Mouse (Mus musculus): ENCODE data around the gene Prkd1. TPM values are rescaled to one million over a fixed set of nuclear protein-coding genes. Genes with fewer than 3 reads are reported as not detected.

Gene Prkd1
- polyA plus RNA-seq, 1 experiment from 2014 or later: 6.3 TPM

DNA sequence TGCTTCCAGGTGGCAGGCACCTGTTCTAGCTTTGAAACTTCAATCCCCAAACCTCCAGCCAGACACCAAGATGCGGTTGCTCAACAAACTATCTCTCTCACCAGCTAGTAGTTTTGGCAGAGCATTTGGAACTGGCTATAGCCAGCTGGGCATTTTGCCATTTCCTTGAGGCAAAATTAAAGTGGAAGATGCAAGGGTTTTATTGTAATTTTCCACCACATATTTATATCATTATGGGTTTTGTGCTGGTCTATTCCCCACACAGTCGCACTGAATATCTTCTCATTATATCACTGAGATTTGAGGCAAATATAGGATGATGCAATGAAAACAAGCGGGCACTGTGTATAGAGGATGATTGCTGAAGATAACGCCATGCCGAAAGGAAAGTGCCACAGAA lies 102.5 kb downstream of the Prkd1 start:
- ATAC-seq (ENCODE audit: insufficient read depth, low FRiP score, low read depth): no peak
- no peak overlapping the region for H3K27ac ChIP-seq
- H3K9me3 ChIP-seq: no peaks in the 10 kb centered on the region
- no peak overlapping the region for H3K4me2 ChIP-seq
- no peaks in the 10 kb centered on the region for H3K27me3 ChIP-seq (replicated peaks)
- no peak overlapping the region for H3K9ac ChIP-seq
- peaks cover 4% of the 10 kb centered on the region; the same call in 1 of the 2 replicates for H3K4me1 ChIP-seq
- H3K36me3 ChIP-seq: no peaks in the 10 kb centered on the region
- no peak overlapping the region for H3K4me3 ChIP-seq (replicated peaks)
- WGBS: 79% methylated on average over 5 of the region's 5 CpGs

GRCm38 (mm10) chr12:50545610-50545919 lies 103.3 kb downstream of the Prkd1 start:
- Histone ChIP-seq H3K4me2 (no peak overlapping the region), H3K4me1 (peaks cover 4% of the 10 kb centered on the region; the same call in 1 of the 2 replicates), H3K27me3 (replicated peaks) (no peaks in the 10 kb centered on the region), H3K27ac (no peak overlapping the region), H3K4me3 (replicated peaks) (no peak overlapping the region), H3K9ac (no peak overlapping the region), H3K36me3 (no peaks in the 10 kb centered on the region), H3K9me3 (no peaks in the 10 kb centered on the region)
- no peak for ATAC-seq (ENCODE audit: insufficient read depth, low FRiP score, low read depth)
- 56% methylated on average over 5 of the region's 5 CpGs for WGBS

GRCm38 (mm10) chr12:50544855-50545609 lies 103.9 kb downstream of the Prkd1 start:
- Histone ChIP-seq H3K9ac (no peak overlapping the region), H3K4me1 (peaks cover 4% of the 10 kb centered on the region; the same call in 1 of the 2 replicates), H3K27ac (no peak overlapping the region), H3K36me3 (no peaks in the 10 kb centered on the region), H3K4me2 (no peak overlapping the region), H3K4me3 (replicated peaks) (no peak overlapping the region), H3K9me3 (no peaks in the 10 kb centered on the region), H3K27me3 (replicated peaks) (no peaks in the 10 kb centered on the region)
- ATAC-seq (ENCODE audit: insufficient read depth, low FRiP score, low read depth): no peak
- 36% methylated on average over 8 of the region's 8 CpGs for WGBS

GRCm38 (mm10) chr12:50540793-50541192 lies 108.1 kb downstream of the Prkd1 start:
- H3K27ac ChIP-seq: no peak overlapping the region
- no peaks in the 10 kb centered on the region for H3K27me3 ChIP-seq (replicated peaks)
- no peak overlapping the region for H3K4me2 ChIP-seq
- H3K4me3 ChIP-seq (replicated peaks): no peak overlapping the region
- no peaks in the 10 kb centered on the region for H3K36me3 ChIP-seq
- 52% methylated on average over 5 of the region's 5 CpGs for WGBS
- H3K4me1 ChIP-seq: peaks cover 4% of the 10 kb centered on the region; the same call in 1 of the 2 replicates
- H3K9me3 ChIP-seq: no peaks in the 10 kb centered on the region
- H3K9ac ChIP-seq: no peak overlapping the region
- ATAC-seq (ENCODE audit: insufficient read depth, low FRiP score, low read depth): no peak

DNA sequence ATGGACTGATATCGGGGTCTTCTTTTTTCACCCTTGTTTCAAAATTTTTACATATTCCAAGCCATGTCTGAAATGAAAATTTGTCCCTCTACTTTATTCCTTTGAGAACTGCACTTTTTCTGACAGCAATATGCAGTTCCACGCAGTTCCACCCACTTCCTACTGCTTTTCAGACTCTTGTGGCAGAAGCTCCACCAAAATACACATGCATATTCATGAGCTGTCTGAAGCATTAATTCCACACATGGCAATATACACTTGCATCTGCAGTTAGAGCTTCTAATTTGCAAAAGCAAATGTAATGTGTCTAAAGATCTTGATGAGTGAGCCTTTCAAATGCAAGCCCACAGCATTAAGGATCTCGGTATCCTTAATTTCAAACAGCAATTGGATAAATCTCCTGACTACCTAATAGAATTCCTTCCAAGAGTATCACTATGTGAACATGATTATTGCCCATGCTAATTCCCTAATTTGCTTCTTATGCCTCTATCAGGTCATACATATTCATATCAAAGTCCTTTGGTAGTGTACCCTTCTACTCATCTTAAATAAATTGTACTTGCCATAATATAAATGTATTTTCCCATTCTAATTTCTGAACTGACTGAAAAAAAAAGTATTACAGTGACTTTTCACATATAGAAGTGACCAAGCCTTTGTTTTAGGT lies 110.5 kb downstream of the Prkd1 start:
- Histone ChIP-seq H3K9ac (no peak overlapping the region), H3K4me3 (replicated peaks) (no peak overlapping the region), H3K4me2 (no peak overlapping the region), H3K4me1 (no peaks in the 10 kb centered on the region), H3K27ac (no peak overlapping the region), H3K9me3 (no peaks in the 10 kb centered on the region), H3K36me3 (no peaks in the 10 kb centered on the region), H3K27me3 (replicated peaks) (no peaks in the 10 kb centered on the region)
- no peak for ATAC-seq (ENCODE audit: insufficient read depth, low FRiP score, low read depth)
- WGBS: 87% methylated on average over 3 of the region's 3 CpGs

- WGBS: 79% methylated on average over 2 of the region's 2 CpGs
- no peak for ATAC-seq (ENCODE audit: insufficient read depth, low FRiP score, low read depth)
- H3K9me3 ChIP-seq: no peaks in the 10 kb centered on the region
Measured at GRCm38 (mm10) chr12:50537761-50538160, 111.1 kb downstream of the Prkd1 start.

DNA sequence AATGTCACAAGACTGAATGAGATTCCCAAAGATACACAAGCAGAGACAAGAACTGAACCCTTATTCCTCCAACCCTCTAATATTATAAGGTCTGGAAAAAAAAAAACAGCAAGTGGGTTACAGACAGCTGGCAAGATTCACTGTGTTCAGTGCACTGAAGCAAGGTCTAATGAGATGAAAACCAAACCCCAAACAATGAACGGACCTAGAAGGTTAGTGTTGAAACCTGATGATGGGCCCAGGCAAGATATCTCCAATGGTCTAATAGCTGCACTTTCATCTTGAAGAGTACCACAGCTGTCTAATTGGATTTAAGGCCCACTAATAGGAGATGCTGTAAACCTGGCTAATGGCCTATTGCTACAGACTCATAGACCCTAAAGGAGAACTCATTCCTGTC lies 111.9 kb downstream of the Prkd1 start:
- Histone ChIP-seq H3K36me3 (no peaks in the 10 kb centered on the region), H3K4me2 (no peak overlapping the region), H3K27ac (no peak overlapping the region), H3K9ac (no peak overlapping the region), H3K9me3 (no peaks in the 10 kb centered on the region), H3K4me1 (no peaks in the 10 kb centered on the region), H3K27me3 (replicated peaks) (no peaks in the 10 kb centered on the region), H3K4me3 (replicated peaks) (no peak overlapping the region)
- ATAC-seq (ENCODE audit: insufficient read depth, low FRiP score, low read depth): no peak
- 56% methylated on average over 1 of the region's 1 CpGs for WGBS

More at GRCm38 (mm10) chr12:50537761-50538160, 111.1 kb downstream of the Prkd1 start:
- Histone ChIP-seq H3K4me2 (no peak overlapping the region), H3K4me3 (replicated peaks) (no peak overlapping the region), H3K9ac (no peak overlapping the region), H3K27ac (no peak overlapping the region), H3K36me3 (no peaks in the 10 kb centered on the region), H3K4me1 (no peaks in the 10 kb centered on the region), H3K27me3 (replicated peaks) (no peaks in the 10 kb centered on the region)

GRCm38 (mm10) chr12:50528633-50529032 lies 120.3 kb downstream of the Prkd1 start:
- H3K9me3 ChIP-seq: no peaks in the 10 kb centered on the region
- 81% methylated on average over 1 of the region's 1 CpGs for WGBS
- H3K4me3 ChIP-seq (replicated peaks): no peak overlapping the region
- H3K9ac ChIP-seq: no peak overlapping the region
- H3K4me1 ChIP-seq: no peaks in the 10 kb centered on the region
- no peak overlapping the region for H3K27ac ChIP-seq
- H3K27me3 ChIP-seq (replicated peaks): no peaks in the 10 kb centered on the region
- ATAC-seq (ENCODE audit: insufficient read depth, low FRiP score, low read depth): no peak
- H3K36me3 ChIP-seq: no peaks in the 10 kb centered on the region
- no peak overlapping the region for H3K4me2 ChIP-seq

GRCm38 (mm10) chr12:50524061-50524460 lies 124.8 kb downstream of the Prkd1 start:
- H3K36me3 ChIP-seq: no peaks in the 10 kb centered on the region
- no peak overlapping the region for H3K4me3 ChIP-seq (replicated peaks)
- WGBS: 77% methylated on average over 2 of the region's 2 CpGs
- no peaks in the 10 kb centered on the region for H3K4me1 ChIP-seq
- no peaks in the 10 kb centered on the region for H3K27me3 ChIP-seq (replicated peaks)
- no peak overlapping the region for H3K27ac ChIP-seq
- no peak overlapping the region for H3K4me2 ChIP-seq
- ATAC-seq (ENCODE audit: insufficient read depth, low FRiP score, low read depth): no peak
- no peaks in the 10 kb centered on the region for H3K9me3 ChIP-seq
- no peak overlapping the region for H3K9ac ChIP-seq

DNA sequence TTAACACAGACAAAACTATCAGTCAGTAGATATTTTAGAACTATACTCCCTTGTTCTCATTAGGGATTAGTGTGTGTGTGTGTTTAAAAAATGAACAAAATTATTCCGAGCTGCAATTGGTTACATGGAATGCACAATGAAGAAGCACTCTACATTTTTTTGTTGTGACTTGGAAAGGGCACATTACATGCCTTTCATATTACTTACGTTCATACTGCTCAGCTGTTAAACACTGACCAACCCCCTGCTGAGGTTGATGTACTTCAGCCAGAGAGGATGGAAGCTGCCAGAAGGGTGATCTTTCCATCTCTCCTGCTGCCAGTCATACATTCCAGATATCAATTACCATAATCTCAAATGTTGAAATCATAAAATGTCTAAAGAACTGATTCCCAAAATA lies 134.4 kb downstream of the Prkd1 start:
- Histone ChIP-seq H3K9me3 (no peaks in the 10 kb centered on the region), H3K9ac (no peak overlapping the region), H3K4me3 (replicated peaks) (no peak overlapping the region), H3K27ac (no peak overlapping the region), H3K27me3 (replicated peaks) (no peaks in the 10 kb centered on the region), H3K4me2 (no peak overlapping the region), H3K4me1 (no peaks in the 10 kb centered on the region), H3K36me3 (no peaks in the 10 kb centered on the region)
- no peak for ATAC-seq (ENCODE audit: insufficient read depth, low FRiP score, low read depth)
- 71% methylated on average over 2 of the region's 2 CpGs for WGBS

DNA sequence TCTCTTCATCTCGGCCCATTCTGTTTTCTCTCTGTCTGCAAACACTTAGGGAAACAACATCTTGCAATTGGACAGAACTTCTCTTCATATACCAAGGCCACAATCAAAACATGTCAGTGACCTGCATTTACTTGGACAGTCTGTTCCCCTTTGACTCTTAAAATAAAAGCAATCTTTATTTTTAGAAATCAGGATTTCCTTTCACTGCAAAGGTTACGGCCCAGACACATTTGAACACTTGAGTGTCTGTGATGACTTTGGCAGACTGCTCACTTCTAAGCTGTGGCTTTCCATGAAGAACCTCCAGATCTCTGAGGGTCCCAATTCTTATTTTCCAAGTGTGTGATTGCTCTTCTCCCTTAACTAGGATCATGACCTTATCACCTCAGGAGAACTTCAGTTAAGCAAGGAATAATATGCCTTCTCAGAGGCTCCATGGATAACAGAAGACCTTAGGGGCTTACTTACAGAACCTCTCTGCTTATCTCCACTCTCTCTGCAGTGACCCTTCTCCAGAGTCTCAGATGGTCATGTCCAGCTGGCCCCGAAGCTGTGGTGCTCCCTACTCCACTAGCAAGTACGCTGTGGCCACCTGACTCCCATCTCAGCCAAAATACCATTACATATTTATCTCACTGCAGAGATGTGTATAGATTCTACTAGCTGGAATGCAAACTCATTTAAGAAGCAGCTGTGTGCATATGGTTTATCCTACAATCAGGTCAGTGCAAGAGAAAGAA lies 137.2 kb downstream of the Prkd1 start:
- 63% methylated on average over 4 of the region's 4 CpGs for WGBS
- Histone ChIP-seq H3K36me3 (no peaks in the 10 kb centered on the region), H3K9me3 (no peaks in the 10 kb centered on the region), H3K4me2 (no peak overlapping the region), H3K4me3 (replicated peaks) (no peak overlapping the region), H3K27ac (no peak overlapping the region), H3K27me3 (replicated peaks) (no peaks in the 10 kb centered on the region), H3K9ac (no peak overlapping the region), H3K4me1 (no peaks in the 10 kb centered on the region)
- ATAC-seq (ENCODE audit: insufficient read depth, low FRiP score, low read depth): no peak

- WGBS: 72% methylated on average over 2 of the region's 2 CpGs
- H3K27me3 ChIP-seq (replicated peaks): no peaks in the 10 kb centered on the region
- no peak for ATAC-seq (ENCODE audit: insufficient read depth, low FRiP score, low read depth)
Measured at GRCm38 (mm10) chr12:50508762-50509161, 140.1 kb downstream of the Prkd1 start.

More at GRCm38 (mm10) chr12:50508762-50509161, 140.1 kb downstream of the Prkd1 start:
- Histone ChIP-seq H3K4me3 (replicated peaks) (no peak overlapping the region), H3K27ac (no peak overlapping the region), H3K4me2 (no peak overlapping the region), H3K9ac (no peak overlapping the region), H3K4me1 (no peaks in the 10 kb centered on the region), H3K36me3 (no peaks in the 10 kb centered on the region), H3K9me3 (no peaks in the 10 kb centered on the region)

All from stomach, embryonic 15.5 days (tissue).